ENCODE assay signal across 12 mouse cellular contexts in genomic region chr11:86538786-86539185, GRCm38 (mm10).
"Had no signal": no experiment of that assay in that cellular context is flagged by ENCODE, and none has a peak within 500 bp of the region (broad histone marks: within the 10 kb centered on the region; RNA-seq: fewer than 3 reads in every experiment).

No protein-coding gene starts in this region.

- H3K4me2 ChIP-seq: limb, embryonic 15.5 days; liver, embryonic 12.5 days; lung, embryonic 14.5 days; midbrain, embryonic 12.5 days had no signal

- H3K27me3 ChIP-seq: limb, embryonic 15.5 days; liver, embryonic 12.5 days; midbrain, embryonic 12.5 days had no signal

- DNase-seq: kidney, adult 11 months; kidney, postnatal 14 days; lung, embryonic 14.5 days; lung, postnatal 10 days; right cerebral cortex, adult 18-20 months; right cerebral cortex, postnatal 25 days had no signal

- H3K27ac ChIP-seq: left cerebral cortex, adult 2 months; limb, embryonic 15.5 days; liver, embryonic 12.5 days; midbrain, embryonic 12.5 days; stomach, postnatal 0 days had no signal

- H3K9me3 ChIP-seq: limb, embryonic 15.5 days; liver, embryonic 12.5 days; midbrain, embryonic 12.5 days had no signal

- H3K9ac ChIP-seq: limb, embryonic 15.5 days; liver, embryonic 12.5 days; lung, embryonic 14.5 days; midbrain, embryonic 12.5 days had no signal

- H3K4me3 ChIP-seq: left cerebral cortex, adult 2 months; limb, embryonic 15.5 days; liver, embryonic 12.5 days; midbrain, embryonic 12.5 days had no signal

- ATAC-seq: liver, embryonic 12.5 days; midbrain, embryonic 16.5 days had no signal

- H3K36me3 ChIP-seq: midbrain, embryonic 12.5 days had no signal
